Mouse (Mus musculus): ENCODE results near the gene Kbtbd7. TPM values are rescaled to one million over a fixed set of nuclear protein-coding genes. Genes with fewer than 3 reads are reported as not detected.
A peak's percentile ranks its signal among the peaks of the same experiment; 100 is the strongest.
"Not testable (repeated sequence)": the region's sequence is repeated elsewhere in the genome, so short reads cannot be mapped to it uniquely, and the experiment has no call there.

Kbtbd7 gene
- polyA plus RNA-seq, 1 experiment: 6.8 TPM

- TF ChIP-seq CTCF (IDR thresholded peaks at IDR 0.05; ENCODE audit: insufficient read depth, low read length): no peak
- TF ChIP-seq POLR2A (IDR thresholded peaks at IDR 0.05; ENCODE audit: borderline replicate concordance, extremely low read depth, low read depth, low read length): peak; percentile 23; the same call in 1 of the 2 replicates
- DNase-seq: peak; percentile 70
- 18% methylated on average over 23 of the region's 23 CpGs for WGBS
- no peaks in the 10 kb centered on the region; the same call in 1 of the 2 replicates for H3K4me1 ChIP-seq (ENCODE audit: control insufficient read depth, insufficient read depth, low read length)
- peak within 1 kb of the TSS; percentile 89 for H3K4me3 ChIP-seq (replicated peaks; ENCODE audit: extremely low read depth, low read depth, low read length)
Observed at GRCm38 (mm10) chr14:79397321-79398122, 28.8 kb upstream of the Kbtbd7 start, which contains the start of gene Mtrf1. Gene Mtrf1, plus strand, starts transcription at chr14:79397772.

GRCm38 (mm10) chr14:79407641-79408040 lies 18.7 kb upstream of the Kbtbd7 start:
- WGBS: 91% methylated on average over 2 of the region's 2 CpGs
- H3K4me3 ChIP-seq (replicated peaks; ENCODE audit: extremely low read depth, low read depth, low read length): no peak overlapping the region
- TF ChIP-seq CTCF (IDR thresholded peaks at IDR 0.05; ENCODE audit: insufficient read depth, low read length) (no peak), POLR2A (IDR thresholded peaks at IDR 0.05; ENCODE audit: borderline replicate concordance, extremely low read depth, low read depth, low read length) (no peak)
- no peak for DNase-seq
- H3K4me1 ChIP-seq (ENCODE audit: control insufficient read depth, insufficient read depth, low read length): no peaks in the 10 kb centered on the region

GRCm38 (mm10) chr14:79409278-79409830 lies 17.0 kb upstream of the Kbtbd7 start:
- Histone ChIP-seq H3K4me3 (replicated peaks; ENCODE audit: extremely low read depth, low read depth, low read length) (no peak overlapping the region), H3K4me1 (ENCODE audit: control insufficient read depth, insufficient read depth, low read length) (no peaks in the 10 kb centered on the region)
- DNase-seq: no peak
- TF ChIP-seq CTCF (IDR thresholded peaks at IDR 0.05; ENCODE audit: insufficient read depth, low read length) (no peak), POLR2A (IDR thresholded peaks at IDR 0.05; ENCODE audit: borderline replicate concordance, extremely low read depth, low read depth, low read length) (no peak)
- WGBS: 76% methylated on average over 6 of the region's 6 CpGs

DNA sequence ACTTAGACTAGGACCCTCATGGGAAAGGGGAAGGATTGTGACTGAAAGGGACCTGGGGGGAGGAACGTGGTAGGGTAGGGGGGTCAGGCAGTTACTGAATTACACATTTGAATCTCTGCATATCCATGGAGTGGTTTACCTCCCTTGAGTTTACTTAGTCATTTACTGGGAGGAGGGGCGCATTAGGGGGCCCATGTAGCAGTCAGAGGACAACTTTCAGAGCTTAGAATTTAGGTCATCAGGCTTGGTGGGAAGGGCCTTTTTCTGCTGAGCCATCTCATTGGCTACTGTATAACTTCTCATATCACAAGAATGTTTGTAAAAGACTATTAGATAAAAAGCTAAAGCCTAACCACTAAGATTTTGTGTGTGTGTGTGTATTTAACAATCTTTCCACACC lies 15.6 kb upstream of the Kbtbd7 start:
- no peak for DNase-seq
- TF ChIP-seq CTCF (IDR thresholded peaks at IDR 0.05; ENCODE audit: insufficient read depth, low read length): no peak
- no peak for TF ChIP-seq POLR2A (IDR thresholded peaks at IDR 0.05; ENCODE audit: borderline replicate concordance, extremely low read depth, low read depth, low read length)
- Histone ChIP-seq H3K4me3 (replicated peaks; ENCODE audit: extremely low read depth, low read depth, low read length) (no peak overlapping the region), H3K4me1 (ENCODE audit: control insufficient read depth, insufficient read depth, low read length) (no peaks in the 10 kb centered on the region)
- 67% methylated on average over 2 of the region's 2 CpGs for WGBS

DNA sequence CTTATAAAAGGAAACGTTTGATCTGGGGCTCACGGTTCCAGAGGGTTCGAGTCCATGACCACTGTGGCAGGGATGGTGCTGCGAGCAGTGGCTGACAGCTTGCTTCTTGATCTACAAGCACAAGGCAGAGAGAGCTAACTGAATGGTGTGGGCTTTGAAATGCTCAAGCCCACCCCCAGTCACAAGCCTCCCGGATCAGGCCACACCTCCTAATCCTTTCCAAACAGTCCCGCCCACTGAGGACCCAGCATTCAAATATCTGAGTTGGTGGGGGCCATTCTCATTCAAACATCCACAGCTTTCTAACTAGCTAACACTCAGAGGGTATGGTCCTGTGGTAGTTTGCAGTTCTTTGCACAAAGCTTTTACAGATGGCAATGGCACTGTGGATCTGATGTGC lies 13.2 kb upstream of the Kbtbd7 start:
- TF ChIP-seq CTCF (IDR thresholded peaks at IDR 0.05; ENCODE audit: insufficient read depth, low read length) (no peak), POLR2A (IDR thresholded peaks at IDR 0.05; ENCODE audit: borderline replicate concordance, extremely low read depth, low read depth, low read length) (no peak)
- 89% methylated on average over 6 of the region's 6 CpGs for WGBS
- DNase-seq: no peak

GRCm38 (mm10) chr14:79420083-79420685 lies 6.1 kb upstream of the Kbtbd7 start:
- H3K4me1 ChIP-seq (ENCODE audit: control insufficient read depth, insufficient read depth, low read length): no peaks in the 10 kb centered on the region
- 79% methylated on average over 20 of the region's 20 CpGs for WGBS
- H3K4me3 ChIP-seq (replicated peaks; ENCODE audit: extremely low read depth, low read depth, low read length): no peak overlapping the region
- no peak for DNase-seq
- TF ChIP-seq POLR2A (IDR thresholded peaks at IDR 0.05; ENCODE audit: borderline replicate concordance, extremely low read depth, low read depth, low read length) (no peak), CTCF (IDR thresholded peaks at IDR 0.05; ENCODE audit: insufficient read depth, low read length) (no peak)

More for the DNA sequence above, 13.2 kb upstream of the Kbtbd7 start:
- Histone ChIP-seq H3K4me3 (replicated peaks; ENCODE audit: extremely low read depth, low read depth, low read length) (no peak overlapping the region), H3K4me1 (ENCODE audit: control insufficient read depth, insufficient read depth, low read length) (no peaks in the 10 kb centered on the region)

DNA sequence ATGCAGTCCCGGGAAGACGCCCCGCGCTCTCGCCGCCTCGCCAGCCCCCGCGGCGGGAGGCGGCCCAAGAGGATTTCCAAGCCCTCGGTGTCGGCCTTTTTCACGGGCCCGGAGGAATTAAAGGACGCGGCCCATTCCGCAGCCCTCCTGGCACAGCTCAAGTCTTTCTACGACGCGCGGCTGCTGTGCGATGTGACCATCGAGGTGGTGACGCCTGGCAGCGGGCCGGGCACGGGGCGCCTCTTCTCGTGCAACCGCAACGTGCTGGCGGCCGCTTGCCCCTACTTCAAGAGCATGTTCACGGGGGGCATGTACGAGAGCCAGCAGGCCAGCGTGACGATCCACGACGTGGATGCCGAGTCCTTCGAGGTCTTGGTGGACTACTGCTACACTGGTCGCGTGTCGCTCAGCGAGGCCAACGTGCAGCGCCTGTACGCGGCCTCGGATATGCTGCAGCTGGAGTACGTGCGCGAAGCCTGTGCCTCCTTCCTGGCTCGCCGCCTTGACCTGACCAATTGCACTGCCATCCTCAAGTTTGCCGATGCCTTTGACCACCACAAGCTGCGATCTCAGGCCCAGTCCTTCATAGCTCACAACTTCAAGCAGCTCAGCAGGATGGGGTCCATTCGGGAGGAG lies 537 bp downstream of the Kbtbd7 start:
- peak; percentile 16 for DNase-seq
- H3K4me3 ChIP-seq (replicated peaks; ENCODE audit: extremely low read depth, low read depth, low read length); H3K4me1 ChIP-seq (ENCODE audit: control insufficient read depth, insufficient read depth, low read length): not testable (repeated sequence)
- WGBS: 55% methylated on average over 10 of the region's 59 CpGs

DNA sequence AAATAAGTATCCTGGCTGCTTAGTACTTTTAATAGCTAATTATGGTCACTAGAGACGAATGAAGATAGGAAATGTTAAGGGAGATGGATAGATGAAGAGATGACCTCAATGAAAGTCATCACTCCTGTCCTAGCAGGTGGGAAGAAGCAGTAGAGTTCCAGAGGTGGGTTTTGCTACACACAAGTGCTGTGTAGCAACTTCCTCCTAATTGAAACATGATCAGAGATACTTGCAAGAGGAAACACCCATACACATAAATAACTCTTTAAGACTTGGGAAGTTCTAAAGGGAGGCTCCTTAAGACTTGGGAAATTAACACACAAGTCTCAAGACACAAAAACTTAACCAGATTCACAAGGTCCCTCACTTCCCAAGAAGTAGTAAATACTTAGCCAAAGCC lies 7.8 kb downstream of the Kbtbd7 start:
- no peak for DNase-seq
- Histone ChIP-seq H3K4me3 (replicated peaks; ENCODE audit: extremely low read depth, low read depth, low read length) (no peak overlapping the region), H3K4me1 (ENCODE audit: control insufficient read depth, insufficient read depth, low read length) (no peaks in the 10 kb centered on the region)
- TF ChIP-seq POLR2A (IDR thresholded peaks at IDR 0.05; ENCODE audit: borderline replicate concordance, extremely low read depth, low read depth, low read length): no peak
- no peak for TF ChIP-seq CTCF (IDR thresholded peaks at IDR 0.05; ENCODE audit: insufficient read depth, low read length)
- 55% methylated on average over 1 of the region's 1 CpGs for WGBS

- WGBS: 91% methylated on average over 2 of the region's 2 CpGs
- Histone ChIP-seq H3K4me3 (replicated peaks; ENCODE audit: extremely low read depth, low read depth, low read length) (no peak overlapping the region), H3K4me1 (ENCODE audit: control insufficient read depth, insufficient read depth, low read length) (peaks cover 2% of the 10 kb centered on the region; the same call in 1 of the 2 replicates)
- DNase-seq: no peak
- no peak for TF ChIP-seq CTCF (IDR thresholded peaks at IDR 0.05; ENCODE audit: insufficient read depth, low read length)
- TF ChIP-seq POLR2A (IDR thresholded peaks at IDR 0.05; ENCODE audit: borderline replicate concordance, extremely low read depth, low read depth, low read length): no peak
Observed at GRCm38 (mm10) chr14:79440655-79441054, 14.3 kb downstream of the Kbtbd7 start.
